Mouse (Mus musculus) kidney, adult 8-10 months (tissue): Measurements from ENCODE around the gene Daam1.

Experiments used
- DNase-seq, 2 experiments: peaks; one replicate each; pipeline ENCODE4 v3.0.0; 2022

Daam1 gene

DNA sequence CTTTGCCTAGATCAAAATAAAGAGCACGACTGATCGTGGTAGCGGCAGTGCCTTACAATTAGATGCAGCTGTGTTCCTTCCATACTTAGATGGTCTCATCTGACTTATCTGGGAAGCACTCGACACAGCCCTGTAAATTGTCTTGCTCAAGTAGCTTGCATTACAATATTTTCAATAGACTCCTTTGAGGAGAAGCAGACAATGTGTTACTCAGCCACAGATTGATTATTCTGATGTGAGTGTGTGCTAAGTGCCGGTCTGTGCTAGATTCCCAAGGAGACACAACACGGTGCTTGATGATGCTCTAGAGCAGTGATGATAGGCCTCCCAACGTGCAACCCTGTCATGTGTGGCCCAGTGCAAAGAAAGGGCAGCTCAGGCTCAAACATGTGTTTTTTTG is 70.3 kb downstream of the Daam1 start:
- no peak for DNase-seq

DNA sequence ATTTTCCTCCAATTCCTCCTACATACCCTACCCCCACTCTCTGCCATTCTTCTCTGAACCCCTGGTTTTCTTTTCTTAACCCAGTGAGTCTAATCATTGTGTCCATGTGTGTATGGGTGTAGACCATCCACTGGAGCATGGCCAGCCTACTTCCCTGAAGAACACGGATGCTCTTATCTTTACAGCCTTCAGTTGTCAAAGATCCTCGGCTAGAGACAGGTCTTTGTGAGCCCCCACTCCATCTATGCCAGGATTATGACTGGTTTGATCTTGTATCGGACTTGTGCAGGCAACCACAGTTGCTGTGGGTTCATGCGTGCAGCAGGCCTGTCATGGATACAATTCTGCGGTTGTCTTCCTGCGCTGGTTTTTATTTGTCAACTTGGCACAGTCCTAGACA is 71.0 kb downstream of the Daam1 start:
- no peak for DNase-seq

DNA sequence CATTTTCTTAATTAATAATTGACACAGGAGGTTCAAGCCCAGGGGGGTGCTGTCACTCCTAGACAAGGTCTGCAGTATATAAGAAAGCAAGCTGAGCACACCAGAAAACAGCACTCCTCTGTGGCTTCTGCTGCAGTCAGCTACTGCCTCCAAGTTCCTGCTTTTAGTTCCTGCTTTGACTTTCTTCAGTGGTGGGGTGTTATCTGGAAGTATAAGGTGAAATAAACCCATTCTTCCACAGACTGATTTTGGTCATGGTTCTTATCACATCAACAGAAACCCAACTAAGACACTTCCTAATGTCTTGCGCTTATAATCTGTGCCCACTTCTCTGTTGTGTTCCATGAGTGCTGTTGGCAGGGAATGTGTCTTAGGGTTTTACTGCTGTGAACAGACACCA is 71.4 kb downstream of the Daam1 start:
- DNase-seq = no peak

DNA sequence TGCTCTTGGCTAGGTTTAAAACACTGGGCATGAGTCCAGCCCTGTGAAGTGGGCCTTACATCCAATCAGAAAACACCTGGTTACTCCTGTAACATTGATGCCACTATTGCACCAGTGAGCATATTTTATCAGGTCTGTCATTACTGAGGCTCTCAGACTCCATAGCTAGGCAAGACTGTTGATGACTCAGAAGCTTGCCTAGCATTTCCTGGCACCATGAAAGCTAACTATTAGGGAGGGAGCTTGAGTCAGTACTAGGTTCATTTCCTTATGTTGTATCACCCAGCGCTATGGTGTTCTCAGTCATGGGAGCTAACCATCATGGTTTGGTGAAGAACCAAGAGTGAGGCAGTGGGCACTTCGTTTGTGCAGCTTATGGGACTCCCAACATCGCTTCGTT is 72.3 kb downstream of the Daam1 start:
- DNase-seq = no peak

DNA sequence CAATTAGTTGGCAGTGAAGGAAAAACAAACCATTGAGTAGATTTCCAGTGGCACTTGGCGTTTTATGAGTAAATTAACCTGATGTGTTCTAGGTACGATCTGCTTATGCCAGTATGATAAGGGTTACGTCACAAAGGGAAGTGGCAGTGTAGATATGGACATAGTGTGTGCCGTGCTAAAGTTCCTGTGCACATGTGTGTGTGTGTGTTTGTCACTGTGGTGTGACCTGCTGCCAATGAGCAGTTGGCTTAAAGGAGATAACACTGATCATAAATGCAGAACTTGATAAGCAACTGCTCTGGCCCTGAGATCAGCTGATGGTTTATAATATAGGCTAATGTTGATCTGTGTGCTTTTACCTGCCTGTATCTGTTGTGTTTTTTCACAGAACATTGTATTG is 73.4 kb downstream of the Daam1 start:
- no peak for DNase-seq

DNA sequence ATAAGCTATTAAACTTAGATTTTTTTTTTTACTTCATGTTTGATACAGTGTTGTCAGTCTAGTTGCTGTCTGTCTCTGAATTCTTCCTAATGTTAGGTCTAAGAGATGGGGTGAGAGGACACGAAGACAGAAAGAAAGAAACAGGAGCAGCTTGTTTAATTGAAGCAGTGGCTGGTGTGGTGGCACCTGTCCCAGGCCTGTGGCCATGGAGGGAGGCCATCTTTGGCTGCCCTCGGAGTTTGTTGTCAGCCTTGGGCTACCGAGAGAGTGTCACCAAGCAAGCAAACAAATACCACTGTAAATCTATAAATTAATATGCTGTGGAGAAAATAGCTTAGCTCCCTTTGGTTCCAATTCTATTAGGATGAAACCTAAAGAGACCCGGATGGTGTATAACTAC is 74.0 kb downstream of the Daam1 start:
- DNase-seq = no peak

DNA sequence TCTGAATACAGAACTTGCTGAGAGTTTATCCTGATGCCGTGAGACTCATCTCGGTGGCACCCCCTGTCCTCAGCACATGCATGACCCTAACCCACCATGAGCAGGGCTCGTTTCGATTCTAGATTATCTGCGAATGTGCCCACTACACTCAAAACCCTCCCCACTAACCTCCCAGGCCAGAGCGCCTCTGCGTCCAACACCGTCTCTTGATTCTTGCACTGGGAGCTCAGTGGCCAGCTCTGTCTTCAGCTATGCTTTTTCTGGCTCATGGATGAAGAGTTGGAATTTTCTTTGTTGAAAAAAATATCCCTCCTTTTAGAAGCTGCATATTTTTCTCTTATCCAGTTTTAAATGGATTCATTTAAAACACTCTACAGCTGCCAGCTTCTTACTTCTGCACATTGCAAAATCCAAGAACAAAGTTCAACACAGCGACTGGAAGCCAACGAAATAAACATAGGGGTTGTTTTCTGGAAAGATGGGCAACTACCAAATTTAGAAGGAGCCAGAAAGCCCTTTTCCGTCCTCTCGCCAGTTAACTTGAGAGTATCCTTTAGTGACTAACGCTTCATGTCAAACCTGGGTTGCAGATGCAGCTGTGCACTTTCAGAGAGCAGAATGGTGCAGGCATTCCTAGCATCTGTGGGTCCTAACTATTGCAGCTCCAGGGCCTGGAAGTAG is 74.9 kb downstream of the Daam1 start:
- DNase-seq = peak in 1 of 2 experiments; percentile 39

DNA sequence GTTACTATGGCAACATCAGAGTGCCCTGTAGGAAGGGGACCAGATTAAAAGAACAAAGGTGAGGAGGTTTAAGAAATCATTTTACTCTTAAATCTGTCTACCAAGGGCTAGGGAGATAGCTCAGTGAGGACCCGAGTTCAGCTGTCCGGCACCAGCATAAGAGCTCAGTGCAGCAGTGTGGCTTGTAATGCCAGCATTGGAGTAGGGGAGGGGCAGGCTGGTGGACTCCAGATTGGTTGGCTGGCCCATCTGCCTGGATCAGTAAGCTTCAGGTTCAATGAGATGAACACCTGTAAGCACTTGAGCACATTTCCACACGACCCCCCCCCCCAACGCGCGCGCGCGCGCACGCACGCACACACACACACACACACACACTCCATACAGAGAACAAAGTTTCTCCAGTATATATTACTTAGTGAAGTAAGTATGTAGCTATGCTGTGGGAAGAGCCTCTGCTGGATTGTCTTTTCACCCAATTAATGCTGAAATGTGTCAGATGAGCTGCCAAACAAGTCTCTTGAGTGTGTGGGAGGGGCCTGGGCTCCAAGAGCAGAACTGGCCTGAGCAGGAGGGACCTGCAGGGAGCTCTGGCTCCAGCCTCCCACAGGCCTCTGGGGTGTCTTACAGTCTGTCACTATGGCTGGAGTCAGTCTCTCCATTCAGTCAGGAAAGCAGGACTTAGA is 75.8 kb downstream of the Daam1 start:
- peak in 1 of 2 experiments; percentile 20 for DNase-seq

DNA sequence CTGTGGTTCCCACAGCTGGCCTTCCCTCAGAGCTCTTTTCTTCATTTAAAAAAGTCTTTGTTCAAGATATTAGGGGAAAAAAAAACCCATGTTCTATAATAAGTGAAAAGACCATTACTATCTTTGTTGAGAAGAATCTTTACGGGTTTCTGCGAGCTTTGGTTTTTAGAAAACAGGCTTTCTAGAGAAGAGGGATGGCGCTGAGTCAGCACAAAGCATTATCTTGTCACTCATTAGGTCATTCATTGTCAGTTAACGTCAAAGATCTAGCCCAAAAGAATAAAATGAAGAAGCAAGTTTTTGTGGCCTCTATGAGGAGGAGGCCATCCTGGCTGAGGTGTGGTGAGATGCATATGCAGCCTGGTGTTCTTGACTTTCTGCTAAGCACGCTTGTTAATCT is 78.1 kb downstream of the Daam1 start:
- no peak for DNase-seq

DNA sequence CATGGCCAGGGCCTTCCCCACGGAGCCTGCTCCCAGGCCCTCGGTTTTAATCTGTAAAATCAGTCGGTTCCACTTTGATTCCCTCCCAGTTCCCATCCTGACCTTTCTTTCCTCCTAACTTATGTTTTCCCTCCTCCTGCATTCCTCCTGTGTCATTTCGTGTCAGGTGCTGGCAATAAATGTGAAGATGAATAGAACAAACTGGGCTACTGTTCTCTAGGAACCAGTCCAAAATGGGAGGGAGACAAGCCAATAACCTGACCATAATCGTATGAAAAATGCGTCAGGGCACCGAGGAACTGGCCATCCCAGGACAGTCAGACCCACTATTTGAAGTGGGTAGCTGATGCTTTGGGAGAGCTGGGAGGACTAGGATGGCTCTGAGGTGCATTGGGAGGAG is 79.4 kb downstream of the Daam1 start:
- DNase-seq = no peak

DNA sequence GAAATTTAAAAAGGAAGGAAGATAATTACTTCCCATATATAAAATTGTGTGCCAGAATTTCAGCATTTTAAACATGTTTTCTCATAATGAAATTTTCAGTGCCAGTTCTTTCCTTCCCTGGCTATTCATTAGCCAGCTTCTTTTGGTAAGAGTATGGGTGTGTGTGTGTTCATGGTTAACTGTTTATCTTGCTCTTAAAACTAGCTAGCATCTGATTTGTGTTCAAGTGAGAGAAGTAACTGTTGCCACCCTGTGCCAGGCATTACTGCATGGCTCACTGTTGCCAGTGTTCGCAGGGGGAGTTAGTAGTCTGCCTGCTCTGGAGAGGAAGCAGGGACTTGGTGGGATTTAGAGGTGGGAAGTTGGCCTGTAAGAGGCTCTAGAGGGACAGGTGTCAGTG is 81.4 kb downstream of the Daam1 start:
- no peak for DNase-seq

DNA sequence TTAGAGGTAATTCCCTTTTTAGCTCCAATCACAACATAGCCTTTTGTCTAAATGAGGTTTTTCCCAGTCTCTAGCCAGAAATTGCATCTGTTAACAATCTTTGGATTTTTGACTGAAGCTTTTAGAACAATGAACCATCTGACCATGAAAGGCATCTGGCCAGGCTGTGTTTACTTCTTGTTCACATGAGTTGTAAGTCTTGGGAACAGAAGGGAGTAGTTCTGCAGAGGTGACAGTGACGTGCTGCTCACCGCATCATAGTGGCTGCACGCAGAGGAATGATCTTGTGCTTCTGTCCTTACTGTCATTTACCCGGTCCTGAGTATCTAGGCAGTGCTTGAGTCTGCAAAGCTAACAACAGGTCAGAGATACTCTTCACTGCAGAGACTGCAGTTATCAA is 88.3 kb downstream of the Daam1 start:
- DNase-seq = no peak

DNA sequence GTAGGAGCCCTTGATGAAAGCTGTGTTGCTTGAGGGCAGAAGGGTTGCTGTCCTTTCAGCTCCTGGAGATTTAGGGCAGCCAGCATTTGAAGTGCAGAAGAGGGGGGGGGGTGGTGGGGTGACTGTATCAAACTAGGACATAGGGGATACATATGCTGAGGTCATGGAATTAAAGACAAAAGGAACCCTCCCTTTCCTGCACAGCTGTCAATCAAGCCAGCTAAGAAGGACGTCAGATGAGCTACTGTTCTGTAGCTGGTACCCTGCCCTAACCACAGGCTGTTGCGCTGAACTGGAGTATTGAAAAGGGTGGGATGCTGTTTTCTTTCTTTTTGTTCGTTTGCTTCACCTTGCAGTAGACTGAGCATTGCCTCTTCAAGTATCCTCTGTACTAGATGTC is 89.1 kb downstream of the Daam1 start:
- no peak for DNase-seq

DNA sequence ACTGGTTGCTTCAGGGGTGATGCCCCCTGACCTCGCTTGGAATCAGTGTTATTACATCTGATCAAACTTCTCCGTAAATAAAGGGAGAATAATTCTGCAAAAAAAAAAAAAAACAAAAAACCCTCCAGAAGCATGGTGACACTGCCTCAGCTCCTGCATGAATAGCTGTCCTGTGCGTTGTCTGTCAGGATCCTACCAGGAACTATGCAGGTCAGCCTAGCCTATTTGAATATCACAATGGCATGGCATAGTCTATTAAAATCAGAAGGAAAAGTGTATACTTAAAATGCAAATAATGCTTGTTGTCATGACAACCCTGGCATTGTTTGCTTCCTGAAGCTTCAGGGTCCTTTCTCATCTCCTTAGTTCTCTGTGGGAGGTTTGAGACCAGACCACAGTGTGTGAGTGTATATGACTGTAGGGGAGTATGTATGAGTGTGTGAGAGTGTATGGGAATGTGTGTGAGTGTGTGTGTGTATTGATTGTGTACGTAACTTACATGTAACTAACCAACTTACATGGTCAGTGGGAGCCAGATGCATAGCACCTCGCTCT is 92.0 kb downstream of the Daam1 start:
- no peak for DNase-seq

DNA sequence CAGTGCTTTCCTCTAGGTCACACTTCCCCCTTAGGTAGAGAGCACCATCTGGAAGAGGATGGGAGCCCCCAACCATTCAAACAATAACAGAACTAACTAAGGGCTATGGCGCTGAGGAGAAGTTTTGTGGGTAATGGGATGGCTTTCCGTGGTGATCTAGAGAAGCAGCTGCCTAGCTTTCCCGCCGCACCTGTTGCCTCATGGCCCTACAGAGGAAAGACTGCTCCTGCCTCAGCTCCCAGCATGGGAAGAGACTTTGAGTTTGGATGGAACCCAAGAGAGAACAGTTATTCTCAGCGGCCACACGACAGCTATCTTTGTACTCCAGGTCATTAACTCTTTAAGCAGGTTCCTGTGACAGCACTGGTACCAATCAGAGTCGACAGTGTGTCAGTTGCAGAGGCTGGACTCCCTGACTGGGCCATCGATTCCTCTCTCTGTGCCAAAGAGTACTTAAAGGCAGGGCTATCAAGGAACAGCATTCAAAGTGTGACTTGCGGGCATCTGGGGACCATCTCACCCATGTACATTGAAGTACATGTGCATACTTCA is 94.2 kb downstream of the Daam1 start:
- no peak for DNase-seq

DNA sequence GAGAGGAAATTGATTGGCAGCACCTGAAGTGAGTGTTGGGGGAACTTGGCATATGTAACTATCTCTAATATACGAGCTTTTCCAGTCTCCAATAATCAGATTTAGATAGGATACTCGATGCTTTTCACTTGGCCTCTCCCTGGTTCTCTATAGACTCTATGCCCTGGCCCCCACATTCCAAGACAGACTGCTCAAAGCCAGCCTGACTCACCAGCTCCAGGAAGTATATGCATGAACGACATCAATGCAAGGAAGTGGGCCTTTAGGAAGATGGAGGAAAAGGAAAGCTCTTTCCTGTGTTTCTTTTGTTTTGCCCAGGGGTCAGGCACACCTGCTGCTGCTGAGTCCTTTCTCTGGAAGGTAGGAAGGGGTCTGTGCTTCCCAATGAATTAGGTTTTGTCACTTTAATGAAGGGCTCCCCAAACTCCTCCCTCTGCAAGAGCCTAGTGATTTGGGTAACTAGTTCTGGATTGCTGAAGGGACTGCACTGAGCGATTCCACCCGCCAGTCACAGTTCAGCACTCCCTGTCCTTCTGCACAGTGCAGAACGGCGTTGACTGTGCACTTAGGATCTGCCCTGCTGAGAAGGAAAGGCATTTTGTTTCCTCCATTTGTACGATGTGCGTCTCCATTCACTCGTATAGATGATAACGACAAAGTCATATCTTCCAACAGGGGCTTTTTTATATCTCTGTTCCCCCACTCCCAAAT is 95.3 kb downstream of the Daam1 start:
- no peak for DNase-seq

DNA sequence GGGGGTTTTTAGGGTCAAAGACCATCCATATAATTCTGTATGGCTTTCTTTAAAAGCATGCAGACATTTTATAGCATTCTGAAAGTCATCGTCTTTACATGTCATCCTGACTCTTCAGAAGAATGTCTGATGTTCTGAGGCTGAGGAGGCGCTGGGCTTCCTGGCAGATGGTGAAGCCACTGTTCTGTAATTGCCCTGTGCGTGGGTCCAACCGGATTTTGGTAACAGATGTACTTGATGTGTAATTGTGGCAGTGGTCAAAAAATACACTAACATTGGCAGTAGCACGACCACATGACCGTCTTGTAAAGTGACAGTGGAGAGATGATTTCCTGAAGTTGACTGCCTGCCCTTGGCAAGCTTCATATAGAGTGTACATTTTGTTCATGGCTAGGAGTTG is 97.2 kb downstream of the Daam1 start:
- no peak for DNase-seq

DNA sequence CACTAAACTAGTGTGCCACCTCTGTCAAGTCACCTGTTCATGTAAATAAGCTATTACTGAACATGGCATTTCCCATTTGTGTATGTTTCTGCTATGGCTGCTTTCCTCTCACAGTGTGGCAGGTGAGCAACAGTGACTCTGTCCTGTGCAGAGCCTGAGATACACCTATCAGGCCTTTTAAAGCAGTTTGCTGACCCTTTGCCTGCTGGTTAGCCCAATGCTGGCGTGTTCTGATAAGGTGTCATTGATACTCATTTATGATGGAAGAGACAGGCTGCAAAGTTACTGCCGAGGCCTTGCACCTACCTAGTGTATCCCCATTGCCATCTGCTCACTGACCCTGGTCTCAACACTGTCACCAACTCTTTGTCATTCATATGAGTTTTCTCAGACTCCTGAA is 99.0 kb downstream of the Daam1 start:
- no peak for DNase-seq

DNA sequence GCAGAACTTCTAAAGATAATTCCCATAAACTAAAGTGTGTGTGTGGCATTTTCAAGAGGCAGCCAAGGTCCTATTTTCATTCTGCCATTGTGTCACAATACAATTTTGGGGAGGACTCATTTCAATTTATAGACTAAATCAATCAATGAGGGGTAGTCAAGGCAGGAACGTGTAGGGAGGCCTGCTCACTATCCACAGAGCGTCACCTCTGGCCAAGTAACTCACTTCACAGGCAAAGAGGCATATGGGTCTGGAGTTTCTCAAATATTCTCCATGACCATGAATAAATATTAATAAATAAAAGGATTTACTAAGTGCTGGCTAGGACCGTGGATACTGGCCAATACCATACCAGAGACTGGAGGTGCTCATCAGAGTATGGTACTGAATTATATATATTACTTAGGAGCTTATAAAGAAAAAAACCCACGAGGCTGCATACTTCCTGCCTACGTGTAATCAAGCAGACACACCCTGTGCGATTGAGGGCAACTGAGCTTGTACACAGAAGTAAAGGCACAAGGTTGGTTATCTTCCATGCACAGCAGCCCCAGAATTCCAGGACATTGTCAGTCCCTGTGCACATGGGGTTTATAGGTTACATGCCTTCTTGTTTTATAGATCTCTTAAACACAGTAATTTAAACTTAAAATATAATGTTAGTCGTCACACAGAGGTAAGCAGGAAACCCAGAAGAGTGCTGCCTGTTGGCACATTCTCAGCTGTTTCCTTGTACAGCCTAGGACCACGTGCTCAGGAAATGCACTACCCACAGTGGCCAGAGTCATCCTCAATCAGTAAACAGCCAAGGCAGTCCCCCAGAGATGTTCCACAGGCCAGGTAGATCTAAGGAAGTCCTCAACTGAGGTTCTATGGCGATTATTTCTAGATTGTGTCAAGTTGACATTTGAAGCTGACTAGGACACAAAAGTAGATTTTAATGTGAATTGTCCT is 101.8 kb downstream of the Daam1 start:
- DNase-seq = no peak

DNA sequence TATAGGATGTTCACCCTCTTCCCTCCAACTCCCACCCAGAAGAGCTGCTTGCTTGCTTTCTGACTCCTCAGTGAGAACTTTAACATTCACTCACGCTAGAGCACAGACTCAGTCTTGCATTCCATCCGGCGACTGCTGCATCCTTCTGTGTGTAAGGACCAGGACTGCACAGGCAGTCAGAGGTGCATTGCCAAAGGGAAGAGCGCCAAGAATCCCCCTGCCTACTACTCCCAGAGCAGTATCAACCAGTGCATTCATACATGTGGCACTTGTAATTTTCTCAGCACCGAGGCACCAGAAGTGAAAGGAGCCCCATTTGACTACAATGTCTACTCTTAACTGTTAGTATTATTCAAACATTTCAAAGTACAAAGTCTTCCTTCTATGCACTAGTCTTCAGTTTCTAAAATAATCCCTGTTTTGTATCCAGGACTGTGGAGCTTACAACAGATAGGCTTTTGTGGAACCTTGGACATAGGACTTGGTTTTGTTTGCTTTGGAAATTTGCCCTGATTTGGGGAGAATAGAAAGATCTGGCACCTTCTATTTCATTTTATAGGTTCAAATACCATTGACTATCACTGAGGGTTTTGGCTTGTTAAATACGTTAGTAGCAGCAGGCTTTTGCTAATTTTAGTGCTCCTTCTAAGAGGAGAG is 103.2 kb downstream of the Daam1 start:
- no peak for DNase-seq

DNA sequence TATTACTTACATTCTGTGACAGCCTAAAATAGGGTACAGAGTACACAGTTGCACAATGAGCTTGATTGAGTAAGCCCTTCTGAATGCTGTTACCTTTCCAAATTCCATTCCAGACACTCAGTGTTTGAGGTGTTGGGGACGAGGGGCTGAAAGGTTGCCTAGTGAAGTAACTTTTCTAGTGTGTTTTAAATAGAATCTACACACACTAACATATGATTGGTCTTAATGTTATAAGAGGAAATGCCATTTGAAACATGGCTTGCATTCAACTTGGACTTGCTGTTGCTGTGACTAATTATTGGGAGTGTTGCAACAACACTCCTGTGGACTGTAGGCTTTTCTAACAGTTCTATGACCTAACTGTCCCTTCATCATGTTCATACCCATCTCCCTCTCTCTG is 105.8 kb downstream of the Daam1 start:
- DNase-seq = no peak

DNA sequence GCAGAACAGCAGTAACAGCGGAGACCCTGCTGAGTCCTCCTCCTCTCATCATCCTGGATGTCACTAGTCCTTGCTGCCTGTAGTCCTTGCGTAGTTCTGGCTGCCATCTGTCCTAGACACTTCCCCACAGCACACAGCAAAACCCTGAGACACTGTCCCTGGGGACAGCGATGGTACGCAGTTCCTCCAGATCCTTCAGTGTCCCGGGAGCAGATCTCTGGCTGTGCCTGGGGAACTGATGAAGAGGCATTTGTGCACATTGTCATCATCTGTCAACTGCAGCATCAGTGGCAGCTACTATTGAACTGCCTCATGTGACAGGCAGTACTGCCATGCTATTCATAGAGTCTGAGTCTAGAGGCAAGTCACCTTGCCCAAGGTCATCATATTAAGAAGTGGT is 107.6 kb downstream of the Daam1 start:
- no peak for DNase-seq
